Mouse (Mus musculus) urinary bladder, postnatal 36 days (tissue): Measurements from ENCODE around the gene Sned1.

Experiments
- DNase-seq, 2 experiments: peaks; one replicate each; pipeline ENCODE4 v3.0.0; 2022; ENCODE audit warnings: low spot score in 2 of 2, mixed read lengths in 1 of 2

Gene Sned1

GRCm38 (mm10) chr1:93305581-93306337 lies 70.1 kb downstream of the Sned1 start, which contains the start of gene Mterf4:
Gene Mterf4, minus strand, starts transcription at chr1:93305915.
- peak; percentile 75 to 81 for DNase-seq

GRCm38 (mm10) chr1:93323973-93324372 lies 88.3 kb downstream of the Sned1 start:
- DNase-seq = no peak

- no peak for DNase-seq
Measured at GRCm38 (mm10) chr1:93326446-93326845, 90.8 kb downstream of the Sned1 start.

GRCm38 (mm10) chr1:93334621-93335020 lies 99.0 kb downstream of the Sned1 start:
- DNase-seq = no peak

- DNase-seq = peak; percentile 82 to 93
Measured at GRCm38 (mm10) chr1:93342648-93343503, 107.2 kb downstream of the Sned1 start, which contains the start of the genes Ppp1r7 and Pask. Gene Ppp1r7, plus strand, starts transcription at chr1:93342854. Gene Pask, minus strand, starts transcription at chr1:93343482.

GRCm38 (mm10) chr1:93343504-93344047 lies 107.9 kb downstream of the Sned1 start:
- peak; percentile 89 to 94 for DNase-seq

- no peak for DNase-seq
Measured at GRCm38 (mm10) chr1:93347176-93347575, 111.5 kb downstream of the Sned1 start.

GRCm38 (mm10) chr1:93349701-93350100 lies 114.1 kb downstream of the Sned1 start:
- no peak for DNase-seq
